Mouse (Mus musculus): ENCODE measurements around the gene H2-DMa.

GRCm38 (mm10) chr17:34079002-34079401, 40.3 kb upstream of the H2-DMa start:
- no peak for TF ChIP-seq POLR2A (IDR thresholded peaks at IDR 0.05; ENCODE audit: borderline replicate concordance, insufficient read depth, low read length)
- TF ChIP-seq CTCF (IDR thresholded peaks at IDR 0.05; ENCODE audit: borderline replicate concordance, insufficient read depth, low read depth, low read length): no peak
